Mouse (Mus musculus) embryonic fibroblast, embryonic 13.5 days (primary cell): ENCODE measurements around the gene Blvrb. TPM values are rescaled to one million over a fixed set of nuclear protein-coding genes. Genes with fewer than 3 reads are reported as not detected.
"Not testable (repeated sequence)": the region's sequence is repeated elsewhere in the genome, so short reads cannot be mapped to it uniquely, and the experiment has no call there.

Experiments
- H3K27ac ChIP-seq: 2 replicates; pipeline ENCODE4 v1.5.1; 2012; ENCODE audit warnings: low read length, control low read depth, inconsistent platforms; ENCODE audit not compliant: insufficient read depth
- H3K4me1 ChIP-seq: 2 replicates; pipeline ENCODE4 v1.6.1; 2011; ENCODE audit warnings: low read length; ENCODE audit not compliant: control insufficient read depth, insufficient read depth
- H3K4me3 ChIP-seq: 2 replicates; pipeline ENCODE4 v1.5.1; 2011; ENCODE audit warnings: mild to moderate bottlenecking, control low read depth, low read length; ENCODE audit not compliant: insufficient read depth
- CTCF ChIP-seq: IDR thresholded peaks from 2 replicates; pipeline ENCODE4 v1.5.1; 2011; ENCODE audit warnings: mild to moderate bottlenecking, control low read depth, low read length, moderate library complexity, borderline replicate concordance; ENCODE audit not compliant: insufficient read depth
- POLR2A ChIP-seq: IDR thresholded peaks from 2 replicates; pipeline ENCODE4 v1.6.1; 2011; ENCODE audit warnings: low read depth, mild to moderate bottlenecking, control low read depth, low read length, moderate library complexity
- polyA plus RNA-seq: library from polyadenylated mRNA; stranded (reverse); fragments of >200 nt; gene quantifications from 2 replicates; pipeline ENCODE4 v1.2.4, GENCODE M21; 2011; ENCODE audit warnings: low read depth; ENCODE audit not compliant: missing spikeins, insufficient read length

Blvrb gene
- polyA plus RNA-seq, 1 experiment: 16.6 TPM

- TF ChIP-seq CTCF: no peak
- no peak for TF ChIP-seq POLR2A
- H3K27ac ChIP-seq: peak overlapping the region; percentile 96
- H3K4me3 ChIP-seq: no peak overlapping the region; the same call in 1 of the 2 replicates
- H3K4me1 ChIP-seq: peaks cover 16% of the 10 kb centered on the region
Observed at GRCm38 (mm10) chr7:27490227-27490542, 42.4 kb downstream of the Blvrb start.

GRCm38 (mm10) chr7:27490543-27491329, 43.0 kb downstream of the Blvrb start:
- Histone ChIP-seq H3K4me1 (peaks cover 16% of the 10 kb centered on the region), H3K4me3 (no peak overlapping the region; the same call in 1 of the 2 replicates), H3K27ac (peak overlapping the region; percentile 96)
- TF ChIP-seq CTCF: 0 out of 2 replicates have a peak, but pooled peaks have one; percentile 20
- peak; percentile 44 for TF ChIP-seq POLR2A

DNA sequence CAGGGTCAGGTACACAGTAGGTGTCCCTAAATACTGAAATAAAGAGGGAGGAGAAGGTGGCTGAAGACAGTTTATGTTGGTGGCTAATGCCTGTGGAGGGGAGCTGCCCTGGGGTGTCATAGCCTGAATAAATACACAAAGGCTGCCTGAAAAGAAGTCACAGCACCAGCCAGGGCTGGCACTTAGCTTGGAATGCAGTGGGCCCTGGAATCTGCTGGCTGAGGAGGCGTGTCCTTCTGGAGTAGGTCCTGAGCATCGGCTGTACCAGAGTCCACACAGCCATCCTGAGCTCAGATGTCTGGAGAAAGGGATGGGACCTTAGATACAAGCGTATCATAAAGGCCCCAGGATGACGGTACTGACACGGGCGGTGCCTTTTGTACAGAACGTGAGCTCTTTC, 44.1 kb downstream of the Blvrb start:
- no peak overlapping the region for H3K4me3 ChIP-seq
- no peak overlapping the region for H3K27ac ChIP-seq
- H3K4me1 ChIP-seq: peaks cover 16% of the 10 kb centered on the region
- TF ChIP-seq POLR2A: 0 out of 2 replicates have a peak, but pooled peaks have one; percentile 7
- no peak for TF ChIP-seq CTCF

- no peak overlapping the region for H3K27ac ChIP-seq
- peaks cover 16% of the 10 kb centered on the region for H3K4me1 ChIP-seq
- no peak for TF ChIP-seq CTCF
- TF ChIP-seq POLR2A: no peak
- H3K4me3 ChIP-seq: no peak overlapping the region
Observed at GRCm38 (mm10) chr7:27493022-27493421, 45.2 kb downstream of the Blvrb start.

DNA sequence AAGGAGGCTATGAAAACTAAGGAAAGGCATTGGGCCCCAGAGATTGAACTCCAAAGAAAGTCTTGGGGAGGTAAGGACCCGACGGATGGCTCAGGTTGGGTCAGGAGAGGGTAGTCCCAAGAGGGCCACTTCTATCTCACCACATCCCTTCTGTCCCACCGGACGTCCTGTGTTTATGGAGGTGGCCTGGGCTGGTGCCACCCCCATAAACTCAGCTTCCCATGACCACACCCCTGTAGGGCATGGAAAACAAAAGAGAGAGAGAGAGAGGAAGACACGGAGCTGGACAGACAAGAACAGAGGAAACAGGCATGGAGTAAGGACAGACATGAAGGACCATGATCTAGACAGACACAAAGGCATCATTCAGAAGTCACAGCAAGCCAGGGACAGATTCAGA, 45.7 kb downstream of the Blvrb start:
- H3K4me1 ChIP-seq: peaks cover 16% of the 10 kb centered on the region
- H3K27ac ChIP-seq: no peak overlapping the region
- TF ChIP-seq CTCF: no peak
- no peak for TF ChIP-seq POLR2A
- H3K4me3 ChIP-seq: no peak overlapping the region

DNA sequence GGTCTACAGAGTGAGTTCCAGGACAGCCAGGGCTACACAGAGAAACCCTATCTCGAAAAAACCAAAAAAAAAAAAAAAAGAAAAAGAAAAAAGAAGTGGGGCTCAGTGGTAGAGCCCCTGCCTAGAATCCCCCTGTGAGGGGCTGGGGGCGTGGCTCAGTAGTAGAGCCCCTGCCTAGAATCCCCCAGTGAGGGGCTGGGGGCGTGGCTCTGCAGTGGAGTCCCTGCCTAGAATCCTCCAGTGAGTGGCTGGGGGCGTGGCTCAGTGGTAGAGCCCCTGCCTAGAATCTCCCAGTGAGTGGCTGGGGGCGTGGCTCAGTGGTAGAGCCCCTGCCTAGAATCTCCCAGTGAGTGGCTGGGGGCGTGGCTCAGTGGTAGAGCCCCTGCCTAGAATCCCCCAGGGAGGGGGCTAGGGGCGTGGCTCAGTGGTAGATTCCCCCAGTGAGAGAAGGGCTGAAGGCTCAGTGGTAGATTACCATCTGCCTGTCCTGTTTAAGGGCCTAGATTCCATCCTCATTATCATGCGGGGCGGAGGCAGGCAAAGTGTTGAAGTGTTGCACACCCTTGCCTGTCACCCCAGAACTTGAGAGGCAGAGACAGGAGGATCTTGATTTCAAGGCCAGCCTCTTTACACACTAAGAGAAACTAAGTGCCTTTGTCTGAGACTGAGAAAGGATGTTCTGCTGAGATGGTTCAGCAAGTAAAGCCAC, 47.0 kb downstream of the Blvrb start:
- not testable (repeated sequence) for H3K27ac ChIP-seq, H3K4me3 ChIP-seq, H3K4me1 ChIP-seq

DNA sequence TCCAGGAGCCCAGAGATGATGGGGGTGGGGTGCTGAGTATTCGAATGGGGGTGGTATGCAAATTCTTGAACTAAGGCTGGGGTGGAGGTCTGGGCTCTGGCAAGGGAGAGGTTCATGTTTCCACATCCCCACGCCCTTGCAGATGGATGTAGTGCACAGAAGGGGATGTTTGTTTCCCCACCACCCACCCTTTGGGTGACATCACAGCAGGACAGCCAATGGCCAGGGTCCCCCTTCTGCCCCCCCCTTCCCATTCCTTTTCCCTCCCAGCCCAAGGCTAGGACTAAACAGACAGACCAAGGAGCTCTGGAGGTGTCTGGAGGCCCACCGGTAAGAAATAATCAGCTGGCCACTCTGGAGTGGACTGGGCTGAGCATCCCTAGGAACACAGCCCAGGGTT, 51.3 kb downstream of the Blvrb start, which contains the start of gene Prx:
Prx (plus strand) TSS at position 289 of the 400 bp plus-strand sequence.
- no peaks in the 10 kb centered on the region for H3K4me1 ChIP-seq
- H3K27ac ChIP-seq: no peak within 1 kb of the TSS

DNA sequence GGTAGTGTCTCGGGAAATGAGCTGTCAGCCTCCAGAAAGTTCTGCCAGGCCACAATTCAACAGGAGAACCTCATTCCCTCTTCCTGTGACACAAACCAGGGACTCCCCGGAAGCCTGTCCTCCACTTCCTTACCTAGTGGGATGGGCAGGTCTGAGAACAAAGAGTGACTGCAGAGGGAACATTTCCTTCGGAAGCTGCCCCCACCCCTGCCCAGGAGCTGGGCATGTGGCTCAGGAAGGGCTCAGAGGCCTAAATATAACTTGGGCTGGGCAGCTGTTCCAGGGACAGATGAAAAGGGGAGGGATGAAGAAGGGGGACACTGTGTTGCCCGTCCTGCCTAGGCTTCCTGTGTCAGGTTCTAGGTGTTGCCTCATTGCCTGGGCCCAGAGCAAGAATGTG, 53.8 kb downstream of the Blvrb start:
- Histone ChIP-seq H3K4me1 (peaks cover 4% of the 10 kb centered on the region), H3K27ac (no peak overlapping the region), H3K4me3 (no peak overlapping the region)
- no peak for TF ChIP-seq CTCF
- TF ChIP-seq POLR2A: no peak

More for the DNA sequence above, 51.3 kb downstream of the Blvrb start, which contains the start of gene Prx:
- TF ChIP-seq CTCF (no peak), POLR2A (no peak)
- H3K4me3 ChIP-seq: no peak within 1 kb of the TSS

DNA sequence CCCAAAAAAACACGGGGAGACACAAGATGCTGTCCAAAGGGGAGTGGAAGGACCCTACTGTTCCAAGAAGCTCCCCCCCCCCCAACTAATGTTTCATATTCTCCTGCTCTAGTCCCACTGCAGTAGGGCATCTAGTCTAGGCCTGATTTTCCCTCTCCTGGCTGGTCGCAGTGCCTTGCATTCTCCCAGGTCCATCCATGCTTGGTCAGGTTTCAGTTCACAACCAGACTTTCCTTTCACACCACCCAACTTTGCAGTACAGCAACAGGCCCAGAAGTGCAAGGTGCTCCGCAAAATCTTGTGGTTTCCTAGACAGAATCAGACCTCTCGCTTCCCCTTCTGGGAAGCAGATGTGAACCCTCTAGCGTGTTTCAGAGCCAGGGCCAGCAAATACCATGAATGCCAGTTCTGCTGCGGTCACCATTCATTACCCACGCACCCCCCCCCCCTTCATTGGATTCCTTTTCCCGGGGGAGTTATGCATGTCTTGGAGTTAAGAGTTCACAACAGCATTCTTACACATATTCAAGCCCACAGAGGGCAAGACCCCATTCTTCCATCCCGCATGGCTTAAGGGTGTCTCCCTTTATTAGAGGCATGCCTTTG, 59.1 kb downstream of the Blvrb start:
- peaks cover 6% of the 10 kb centered on the region for H3K4me1 ChIP-seq
- peak overlapping the region; percentile 87 for H3K27ac ChIP-seq
- H3K4me3 ChIP-seq: peak overlapping the region; percentile 54
- no peak for TF ChIP-seq CTCF
- peak; percentile 27; the same call in 1 of the 2 replicates for TF ChIP-seq POLR2A
